Mouse (Mus musculus) spleen, postnatal 10 days (tissue): ENCODE measurements at regions not wholly inside any gene's neighbourhood (a gene's known extent, or its start where the extent isn't known, plus 50 kb on each side); places are given as distances from the start of the nearest gene placed in this dataset.

Experiments used
- DNase-seq, 2 experiments: peaks; one replicate each; pipeline ENCODE4 v3.0.0; 2021 to 2022; ENCODE audit warnings: low spot score in 2 of 2

- no peak for DNase-seq
Measured at GRCm38 (mm10) chr10:42094274-42095000, 76.2 kb upstream of the Armc2 start.

GRCm38 (mm10) chr10:42093176-42093759, 75.0 kb upstream of the Armc2 start:
- no peak for DNase-seq

GRCm38 (mm10) chr10:42092500-42092899, 74.3 kb upstream of the Armc2 start:
- no peak for DNase-seq

GRCm38 (mm10) chr10:42091546-42092168, 73.4 kb upstream of the Armc2 start:
- DNase-seq = no peak

- no peak for DNase-seq
Measured at GRCm38 (mm10) chr10:42090806-42091205, 72.6 kb upstream of the Armc2 start.

- DNase-seq = no peak
Measured at GRCm38 (mm10) chr10:42090147-42090546, 71.9 kb upstream of the Armc2 start.

GRCm38 (mm10) chr10:42089686-42090085, 71.4 kb upstream of the Armc2 start:
- no peak for DNase-seq

GRCm38 (mm10) chr10:42089235-42089625, 71.0 kb upstream of the Armc2 start:
- DNase-seq = peak in 1 of 2 experiments; percentile 57

- no peak for DNase-seq
Measured at GRCm38 (mm10) chr10:42088570-42089234, 70.5 kb upstream of the Armc2 start.

- no peak for DNase-seq
Measured at GRCm38 (mm10) chr10:42087906-42088305, 69.7 kb upstream of the Armc2 start.

- no peak for DNase-seq
Measured at GRCm38 (mm10) chr10:42086691-42087090, 68.4 kb upstream of the Armc2 start.

- DNase-seq = no peak
Measured at GRCm38 (mm10) chr10:42085295-42085694, 67.1 kb upstream of the Armc2 start.

- no peak for DNase-seq
Measured at GRCm38 (mm10) chr10:42082227-42082840, 64.1 kb upstream of the Armc2 start.

GRCm38 (mm10) chr10:42079775-42080174, 61.5 kb upstream of the Armc2 start:
- no peak for DNase-seq

GRCm38 (mm10) chr10:42076711-42077110, 58.5 kb upstream of the Armc2 start:
- no peak for DNase-seq

- no peak for DNase-seq
Measured at GRCm38 (mm10) chr10:42075545-42075944, 57.3 kb upstream of the Armc2 start.

GRCm38 (mm10) chr10:42072758-42073157, 54.5 kb upstream of the Armc2 start:
- no peak for DNase-seq

- no peak for DNase-seq
Measured at GRCm38 (mm10) chr10:42072131-42072530, 53.9 kb upstream of the Armc2 start.

- DNase-seq = no peak
Measured at GRCm38 (mm10) chr10:42071404-42072024, 53.3 kb upstream of the Armc2 start.

- no peak for DNase-seq
Measured at GRCm38 (mm10) chr10:42070611-42071403, 52.6 kb upstream of the Armc2 start.

- no peak for DNase-seq
Measured at GRCm38 (mm10) chr10:42069751-42070150, 51.5 kb upstream of the Armc2 start.
